Comparison of ENCODE assay signal across 16 mouse cellular contexts in genomic region chr15:20591599-20591998, GRCm38 (mm10).
"Had no signal": no experiment of that assay in that cellular context is flagged by ENCODE, and none has a peak within 500 bp of the region (broad histone marks: within the 10 kb centered on the region; RNA-seq: fewer than 3 reads in every experiment).

No protein-coding gene starts in this region.

- H3K4me3 ChIP-seq: limb, embryonic 12.5 days; liver, embryonic 13.5 days; lung, embryonic 15.5 days; megakaryocyte, embryonic 14.5 days; myocyte; neural tube, embryonic 15.5 days had no signal

- DNase-seq: kidney, postnatal 10 days; kidney, postnatal 4 days; liver; liver, embryonic 13.5 days; liver, postnatal 0 days; lung, postnatal 14 days; right cerebral cortex, adult 18-20 months; thymus, postnatal 4 days had no signal

- H3K27ac ChIP-seq: limb, embryonic 12.5 days; liver, embryonic 13.5 days; lung, embryonic 15.5 days; macrophage; neural tube, embryonic 15.5 days; stomach, postnatal 0 days had no signal

- H3K4me1 ChIP-seq: limb, embryonic 12.5 days; liver, embryonic 13.5 days; lung, embryonic 15.5 days; megakaryocyte, embryonic 14.5 days; neural tube, embryonic 15.5 days had no signal

- ATAC-seq: intestine, postnatal 0 days; liver, postnatal 0 days had no signal

- H3K27me3 ChIP-seq: limb, embryonic 12.5 days; liver, embryonic 13.5 days; lung, embryonic 15.5 days; megakaryocyte, embryonic 14.5 days; neural tube, embryonic 15.5 days had no signal

- H3K9me3 ChIP-seq: limb, embryonic 12.5 days; liver, embryonic 13.5 days; lung, embryonic 15.5 days; megakaryocyte, embryonic 14.5 days; neural tube, embryonic 15.5 days had no signal

- H3K36me3 ChIP-seq: limb, embryonic 12.5 days; liver, embryonic 13.5 days; lung, embryonic 15.5 days; neural tube, embryonic 15.5 days had no signal

- H3K9ac ChIP-seq: limb, embryonic 12.5 days; liver, embryonic 13.5 days; liver, postnatal 0 days; lung, embryonic 15.5 days; neural tube, embryonic 15.5 days had no signal

- H3K4me2 ChIP-seq: limb, embryonic 12.5 days; liver, embryonic 13.5 days; lung, embryonic 15.5 days; neural tube, embryonic 15.5 days had no signal
